Mouse (Mus musculus) ES-E14 (cell line): ENCODE measurements around the gene Ldlr.

ENCODE experiments used
- HCFC1 ChIP-seq: IDR thresholded peaks from 2 replicates; pipeline ENCODE4 v1.6.1; 2012; ENCODE audit warnings: low read length, inconsistent platforms, borderline replicate concordance; ENCODE audit not compliant: insufficient read depth
- ZNF384 ChIP-seq: IDR thresholded peaks from 2 replicates; pipeline ENCODE4 v1.6.1; 2012; ENCODE audit warnings: low read depth, low read length, inconsistent platforms

- no peak for TF ChIP-seq HCFC1
- TF ChIP-seq ZNF384 = no peak
Measured at GRCm38 (mm10) chr9:21754003-21754402, 30.7 kb downstream of the Ldlr start.
